Mouse (Mus musculus): ENCODE results near the gene Chl1. TPM values are rescaled to one million over a fixed set of nuclear protein-coding genes. Genes with fewer than 3 reads are reported as not detected.

Chl1 gene
- polyA plus RNA-seq, 1 experiment from 2014 or later, result 7.1 TPM

- no peak for ATAC-seq (ENCODE audit: insufficient read depth, low FRiP score, low read depth)
- Histone ChIP-seq H3K27ac (no peak overlapping the region), H3K4me2 (no peak overlapping the region), H3K36me3 (no peaks in the 10 kb centered on the region), H3K4me3 (replicated peaks) (no peak overlapping the region), H3K9ac (no peak overlapping the region), H3K27me3 (replicated peaks) (no peaks in the 10 kb centered on the region), H3K4me1 (no peaks in the 10 kb centered on the region), H3K9me3 (no peaks in the 10 kb centered on the region)
- 68% methylated on average over 4 of the region's 4 CpGs for WGBS
These were observed 243.5 kb downstream of the Chl1 start for GRCm38 (mm10) chr6:103753891-103754290.

DNA sequence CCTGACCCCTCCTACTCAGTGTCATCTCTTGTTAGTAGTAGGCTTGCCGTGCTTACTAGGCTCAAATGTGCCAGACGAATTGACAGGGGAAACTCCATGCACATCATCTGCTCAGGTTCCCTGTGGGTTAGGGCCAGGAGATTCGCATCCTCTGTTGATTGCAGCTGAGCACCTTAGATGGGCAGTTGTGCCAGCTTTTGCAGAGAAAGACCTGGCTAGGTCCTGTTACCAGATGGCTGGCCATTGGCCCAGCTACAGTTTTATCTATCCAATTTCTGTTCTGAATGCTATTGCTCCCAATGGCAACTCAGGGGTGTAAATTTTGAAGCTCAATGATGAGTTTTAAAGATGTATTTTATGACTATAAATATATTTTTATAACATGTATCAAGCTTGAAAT lies 256.4 kb downstream of the Chl1 start:
- Histone ChIP-seq H3K27ac (no peak overlapping the region), H3K4me1 (no peaks in the 10 kb centered on the region), H3K4me3 (replicated peaks) (no peak overlapping the region), H3K36me3 (no peaks in the 10 kb centered on the region), H3K9ac (no peak overlapping the region), H3K4me2 (no peak overlapping the region), H3K27me3 (replicated peaks) (no peaks in the 10 kb centered on the region), H3K9me3 (no peaks in the 10 kb centered on the region)
- ATAC-seq (ENCODE audit: insufficient read depth, low FRiP score, low read depth), result no peak
- 73% methylated on average over 3 of the region's 3 CpGs for WGBS

DNA sequence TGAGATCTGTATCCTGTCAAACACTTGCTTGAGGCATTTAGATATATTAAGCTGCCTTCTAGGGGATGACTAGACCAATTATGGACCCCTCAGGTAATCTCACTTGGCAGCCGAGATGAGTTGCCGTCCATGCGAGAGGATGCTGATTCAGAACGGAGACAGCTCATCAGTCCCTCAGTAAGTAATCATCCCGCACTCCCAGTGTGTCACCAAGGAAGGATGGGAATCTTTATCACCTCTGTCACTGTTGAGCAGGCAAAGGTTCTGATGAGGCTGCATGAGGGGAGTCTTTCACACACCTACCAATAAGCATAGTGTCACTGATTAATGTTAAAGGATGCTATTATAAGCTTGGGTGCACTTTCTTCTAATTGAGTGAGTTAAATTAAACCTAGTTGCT lies 270.7 kb downstream of the Chl1 start:
- no peaks in the 10 kb centered on the region for H3K27me3 ChIP-seq (replicated peaks)
- H3K9me3 ChIP-seq, result no peaks in the 10 kb centered on the region
- H3K9ac ChIP-seq, result no peak overlapping the region
- H3K4me3 ChIP-seq (replicated peaks), result no peak overlapping the region
- WGBS, result 73% methylated on average over 5 of the region's 5 CpGs
- no peaks in the 10 kb centered on the region for H3K4me1 ChIP-seq
- H3K4me2 ChIP-seq, result no peak overlapping the region
- ATAC-seq (ENCODE audit: insufficient read depth, low FRiP score, low read depth), result no peak
- no peak overlapping the region for H3K27ac ChIP-seq
- no peaks in the 10 kb centered on the region for H3K36me3 ChIP-seq

DNA sequence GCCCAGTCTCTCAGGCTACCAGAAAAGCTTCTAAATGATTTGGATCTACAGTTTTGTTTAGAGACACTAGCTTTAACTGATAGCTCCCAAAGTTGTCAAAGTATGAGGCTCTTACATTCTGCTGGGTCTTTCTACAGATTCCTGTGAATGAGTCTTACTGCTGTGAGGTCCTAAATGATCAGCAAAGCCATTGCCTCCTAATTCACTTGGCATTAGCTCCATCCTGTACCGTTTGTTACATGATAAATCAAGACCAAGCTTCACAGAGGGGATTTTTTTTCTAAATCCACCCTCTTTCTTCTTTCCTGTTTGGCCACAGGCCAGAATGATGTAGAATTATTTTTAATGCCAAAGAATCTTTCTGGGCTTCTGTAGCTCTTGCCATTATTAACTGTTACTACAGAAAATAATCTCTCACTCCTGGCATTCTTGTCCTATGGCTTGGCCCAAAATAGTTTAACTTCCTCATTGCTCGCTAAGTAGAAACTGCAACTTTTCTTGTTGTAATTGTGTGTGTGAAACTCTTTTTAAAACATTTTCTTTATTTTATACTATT lies 280.8 kb downstream of the Chl1 start:
- no peak for ATAC-seq (ENCODE audit: insufficient read depth, low FRiP score, low read depth)
- H3K36me3 ChIP-seq, result no peaks in the 10 kb centered on the region
- 49% methylated on average over 2 of the region's 2 CpGs for WGBS
- H3K27me3 ChIP-seq (replicated peaks), result no peaks in the 10 kb centered on the region
- no peak overlapping the region for H3K4me2 ChIP-seq
- H3K4me3 ChIP-seq (replicated peaks), result no peak overlapping the region
- H3K9ac ChIP-seq, result no peak overlapping the region
- H3K9me3 ChIP-seq, result no peaks in the 10 kb centered on the region
- no peak overlapping the region for H3K27ac ChIP-seq
- H3K4me1 ChIP-seq, result no peaks in the 10 kb centered on the region

GRCm38 (mm10) chr6:103795241-103795640 lies 284.9 kb downstream of the Chl1 start:
- Histone ChIP-seq H3K9ac (no peak overlapping the region), H3K4me2 (no peak overlapping the region), H3K9me3 (no peaks in the 10 kb centered on the region), H3K27me3 (replicated peaks) (no peaks in the 10 kb centered on the region), H3K36me3 (no peaks in the 10 kb centered on the region), H3K4me1 (no peaks in the 10 kb centered on the region), H3K27ac (no peak overlapping the region), H3K4me3 (replicated peaks) (no peak overlapping the region)
- no peak for ATAC-seq (ENCODE audit: insufficient read depth, low FRiP score, low read depth)
- 84% methylated on average over 1 of the region's 1 CpGs for WGBS
